Mouse (Mus musculus): Measurements from ENCODE around the gene Lrrc1.

Lrrc1 gene

GRCm38 (mm10) chr9:77385611-77386010, 159.1 kb downstream of the Lrrc1 start:
- no peak for DNase-seq (ENCODE audit: low spot score in 2 of 2)

- no peak for DNase-seq (ENCODE audit: low spot score in 2 of 2)
Observed at GRCm38 (mm10) chr9:77384651-77385050, 160.0 kb downstream of the Lrrc1 start.

GRCm38 (mm10) chr9:77383951-77384350, 160.7 kb downstream of the Lrrc1 start:
- DNase-seq (ENCODE audit: low spot score in 2 of 2), result no peak

GRCm38 (mm10) chr9:77382514-77382913, 162.2 kb downstream of the Lrrc1 start:
- DNase-seq (ENCODE audit: low spot score in 2 of 2), result no peak

GRCm38 (mm10) chr9:77381565-77381964, 163.1 kb downstream of the Lrrc1 start:
- peak; percentile 44 to 77 for DNase-seq (ENCODE audit: low spot score in 2 of 2)
